Mouse (Mus musculus): ENCODE measurements around the gene Mapt. TPM values are rescaled to one million over a fixed set of nuclear protein-coding genes. Genes with fewer than 3 reads are reported as not detected.

The Mapt gene
- total and polyA plus RNA-seq, 2 experiments from 2014 or later: 673 to 1,377 TPM

DNA sequence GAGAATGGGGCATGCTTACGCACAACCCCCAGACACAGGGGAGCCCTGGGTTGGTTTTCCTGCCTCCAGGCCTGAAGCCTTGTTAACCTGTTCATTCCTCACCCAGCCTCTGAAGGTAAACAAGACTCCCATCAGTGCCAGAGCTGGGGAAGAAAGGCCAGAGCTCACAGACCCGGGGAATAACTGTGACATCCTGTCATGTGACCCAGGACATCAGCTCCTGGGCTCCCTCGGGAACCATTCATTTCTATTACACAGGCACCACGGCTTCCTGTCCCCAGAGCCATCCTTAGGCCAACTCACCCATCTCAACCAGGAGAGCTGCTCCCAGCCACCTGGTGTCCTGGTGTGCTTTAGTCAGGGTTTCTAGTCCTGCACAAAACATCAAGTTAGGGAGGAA is 27.8 kb downstream of the Mapt start:
- TF ChIP-seq CTCF (IDR thresholded peaks at IDR 0.05): no peak
- H3K36me3 ChIP-seq (ENCODE audit: insufficient read depth, low read length): 0 out of 2 replicates have a peak, but pooled peaks cover 4% of the 10 kb centered on the region
- H3K9me3 ChIP-seq (ENCODE audit: low read length): no peaks in the 10 kb centered on the region
- DNase-seq (ENCODE audit: low spot score) (no peak), ATAC-seq (ENCODE audit: low FRiP score) (no peak)
- H3K4me2 ChIP-seq (ENCODE audit: low read depth, low read length, poor library complexity, severe bottlenecking): no peak overlapping the region
- 59% methylated on average over 4 of the region's 4 CpGs for WGBS
- H3K4me1 ChIP-seq (ENCODE audit: insufficient read depth, low read length): no peaks in the 10 kb centered on the region
- no peak overlapping the region for H3K4me3 ChIP-seq (ENCODE audit: low read depth, low read length)
- no peaks in the 10 kb centered on the region for H3K27me3 ChIP-seq (ENCODE audit: insufficient read depth, low read length)
- no peak overlapping the region for H3K9ac ChIP-seq (replicated peaks; ENCODE audit: low read length, poor library complexity, severe bottlenecking)
- no peak overlapping the region for H3K27ac ChIP-seq (ENCODE audit: low read depth, low read length)

DNA sequence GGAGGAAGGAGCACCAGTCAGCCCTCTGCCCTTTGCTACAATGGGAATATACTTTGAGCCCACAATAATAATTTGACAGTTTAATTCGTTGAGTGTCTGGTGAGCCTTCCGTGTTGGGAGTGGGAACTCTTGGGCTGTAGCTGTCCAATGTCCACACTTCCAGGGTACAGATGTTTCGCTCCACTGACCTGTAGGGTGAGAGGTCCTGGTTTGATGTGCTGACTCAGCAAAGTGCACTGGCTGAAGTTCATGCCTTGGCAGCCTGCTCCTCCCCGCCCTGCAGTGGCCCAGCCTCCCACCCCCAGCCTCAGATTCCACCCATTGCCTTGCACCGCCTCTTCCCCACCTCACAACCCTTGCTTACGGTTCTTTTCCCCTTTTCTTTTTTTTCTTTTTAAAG is 33.5 kb downstream of the Mapt start:
- no peak overlapping the region for H3K4me3 ChIP-seq (ENCODE audit: low read depth, low read length)
- no peaks in the 10 kb centered on the region for H3K27me3 ChIP-seq (ENCODE audit: insufficient read depth, low read length)
- WGBS: 89% methylated on average over 6 of the region's 6 CpGs
- no peak overlapping the region for H3K4me2 ChIP-seq (ENCODE audit: low read depth, low read length, poor library complexity, severe bottlenecking)
- DNase-seq (ENCODE audit: low spot score) (no peak), ATAC-seq (ENCODE audit: low FRiP score) (no peak)
- no peaks in the 10 kb centered on the region for H3K9me3 ChIP-seq (ENCODE audit: low read length)
- H3K27ac ChIP-seq (ENCODE audit: low read depth, low read length): no peak overlapping the region
- no peaks in the 10 kb centered on the region for H3K4me1 ChIP-seq (ENCODE audit: insufficient read depth, low read length)
- H3K9ac ChIP-seq (replicated peaks; ENCODE audit: low read length, poor library complexity, severe bottlenecking): no peak overlapping the region
- H3K36me3 ChIP-seq (ENCODE audit: insufficient read depth, low read length): 0 out of 2 replicates have a peak, but pooled peaks cover 4% of the 10 kb centered on the region
- no peak for TF ChIP-seq CTCF (IDR thresholded peaks at IDR 0.05)

DNA sequence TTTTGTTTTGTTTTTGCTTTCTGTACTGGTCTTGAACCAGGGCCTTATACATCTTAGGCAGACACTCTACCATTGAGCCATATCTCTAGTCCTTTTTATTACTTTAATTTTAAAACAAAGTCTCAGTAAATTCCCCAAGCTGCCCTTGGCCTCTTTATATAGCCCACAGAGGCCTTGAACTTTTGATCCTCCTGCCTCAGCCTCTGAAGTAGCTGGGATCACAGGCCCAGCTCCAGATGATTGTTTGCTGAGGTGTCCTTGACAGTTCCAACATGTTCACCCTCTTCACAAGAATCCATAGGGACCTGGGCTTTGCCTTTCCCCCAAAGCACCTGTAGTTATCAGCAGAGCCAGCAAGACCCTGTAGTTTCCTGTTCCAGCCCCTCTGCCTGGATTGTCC is 34.5 kb downstream of the Mapt start:
- 0 out of 2 replicates have a peak, but pooled peaks cover 4% of the 10 kb centered on the region for H3K36me3 ChIP-seq (ENCODE audit: insufficient read depth, low read length)
- ATAC-seq (ENCODE audit: low FRiP score) (no peak), DNase-seq (ENCODE audit: low spot score) (no peak)

DNA sequence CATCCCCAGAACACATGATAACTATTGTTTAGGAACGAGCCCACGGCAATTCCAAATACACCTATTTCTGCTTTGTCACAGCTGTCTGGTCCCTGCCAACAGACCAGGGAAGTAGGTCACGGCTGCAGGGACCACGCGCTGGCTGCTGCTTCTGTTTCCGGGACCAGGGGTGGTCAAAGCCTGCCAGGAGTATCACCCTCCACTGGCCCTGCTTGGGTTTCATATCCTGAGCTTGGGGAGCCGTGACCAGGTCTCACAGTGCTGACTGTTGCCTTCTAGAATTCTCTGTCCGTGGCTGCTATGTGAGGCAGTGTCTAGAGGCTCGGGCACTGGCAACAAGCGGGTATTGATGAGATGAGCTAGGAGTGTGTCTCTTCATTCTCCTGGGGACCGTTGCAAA is 36.2 kb downstream of the Mapt start:
- Histone ChIP-seq H3K4me3 (ENCODE audit: low read depth, low read length) (no peak overlapping the region), H3K4me1 (ENCODE audit: insufficient read depth, low read length) (0 out of 2 replicates have a peak, but pooled peaks cover 3% of the 10 kb centered on the region), H3K27me3 (ENCODE audit: insufficient read depth, low read length) (no peaks in the 10 kb centered on the region), H3K4me2 (ENCODE audit: low read depth, low read length, poor library complexity, severe bottlenecking) (no peak overlapping the region), H3K36me3 (ENCODE audit: insufficient read depth, low read length) (no peaks in the 10 kb centered on the region), H3K9me3 (ENCODE audit: low read length) (no peaks in the 10 kb centered on the region), H3K27ac (ENCODE audit: low read depth, low read length) (no peak overlapping the region), H3K9ac (replicated peaks; ENCODE audit: low read length, poor library complexity, severe bottlenecking) (no peak overlapping the region)
- no peak for TF ChIP-seq CTCF (IDR thresholded peaks at IDR 0.05)
- ATAC-seq (ENCODE audit: low FRiP score): no peak
- DNase-seq (ENCODE audit: low spot score): no peak
- 75% methylated on average over 11 of the region's 11 CpGs for WGBS

More for the DNA sequence above, 34.5 kb downstream of the Mapt start:
- no peaks in the 10 kb centered on the region for H3K27me3 ChIP-seq (ENCODE audit: insufficient read depth, low read length)
- no peak for TF ChIP-seq CTCF (IDR thresholded peaks at IDR 0.05)
- H3K4me1 ChIP-seq (ENCODE audit: insufficient read depth, low read length): no peaks in the 10 kb centered on the region
- no peak overlapping the region for H3K27ac ChIP-seq (ENCODE audit: low read depth, low read length)
- no peak overlapping the region for H3K4me2 ChIP-seq (ENCODE audit: low read depth, low read length, poor library complexity, severe bottlenecking)
- H3K9ac ChIP-seq (replicated peaks; ENCODE audit: low read length, poor library complexity, severe bottlenecking): no peak overlapping the region
- H3K9me3 ChIP-seq (ENCODE audit: low read length): no peaks in the 10 kb centered on the region
- no peak overlapping the region for H3K4me3 ChIP-seq (ENCODE audit: low read depth, low read length)

DNA sequence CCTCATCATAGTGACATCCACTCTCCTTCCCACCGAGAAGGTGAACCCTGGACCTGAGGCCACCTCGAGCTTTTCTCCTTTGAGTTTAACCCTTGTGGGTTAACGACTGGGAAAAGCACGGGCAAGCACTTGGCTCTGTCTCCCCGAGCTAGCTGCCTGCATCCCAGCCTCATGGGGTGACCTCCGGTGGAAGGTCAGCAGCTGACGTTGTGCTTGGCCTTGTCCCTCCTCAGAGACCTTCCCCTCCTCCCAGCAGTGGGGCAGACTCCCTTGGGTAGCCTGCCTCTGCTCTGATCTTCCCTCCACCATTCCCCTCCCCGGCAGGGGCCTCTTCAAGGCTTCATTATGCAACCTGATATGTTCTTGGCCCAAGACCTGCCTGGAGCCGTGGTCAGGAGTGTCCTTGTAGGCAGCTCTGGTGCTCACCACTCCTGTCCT is 38.2 kb downstream of the Mapt start:
- no peaks in the 10 kb centered on the region for H3K9me3 ChIP-seq (ENCODE audit: low read length)
- 0 out of 2 replicates have a peak, but pooled peaks cover 3% of the 10 kb centered on the region for H3K4me1 ChIP-seq (ENCODE audit: insufficient read depth, low read length)
- no peaks in the 10 kb centered on the region for H3K27me3 ChIP-seq (ENCODE audit: insufficient read depth, low read length)
- no peak overlapping the region for H3K27ac ChIP-seq (ENCODE audit: low read depth, low read length)
- ATAC-seq (ENCODE audit: low FRiP score): no peak
- no peaks in the 10 kb centered on the region for H3K36me3 ChIP-seq (ENCODE audit: insufficient read depth, low read length)
- WGBS: 64% methylated on average over 9 of the region's 9 CpGs
- H3K9ac ChIP-seq (replicated peaks; ENCODE audit: low read length, poor library complexity, severe bottlenecking): no peak overlapping the region
- no peak overlapping the region for H3K4me2 ChIP-seq (ENCODE audit: low read depth, low read length, poor library complexity, severe bottlenecking)
- no peak overlapping the region for H3K4me3 ChIP-seq (ENCODE audit: low read depth, low read length)
- DNase-seq (ENCODE audit: low spot score): no peak
- no peak for TF ChIP-seq CTCF (IDR thresholded peaks at IDR 0.05)

DNA sequence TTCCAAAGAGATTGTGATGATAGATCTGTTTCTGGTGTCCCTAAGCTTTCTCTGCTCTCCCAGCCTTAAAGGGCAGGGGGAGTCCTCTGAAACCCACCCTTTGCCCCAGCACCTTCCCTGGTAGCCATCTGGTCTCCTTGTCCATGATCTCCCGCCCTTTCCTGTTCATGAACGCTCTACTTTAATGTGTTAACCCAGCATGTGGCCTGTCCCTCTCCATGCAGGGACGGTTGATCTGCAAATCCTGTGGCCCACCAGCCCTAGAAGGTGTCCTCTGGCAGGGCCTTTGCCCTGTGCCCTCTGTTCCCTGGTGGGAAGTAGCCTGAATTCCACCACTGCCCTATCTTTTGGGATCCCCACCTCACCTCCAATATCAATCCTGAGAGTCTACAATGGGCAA is 39.3 kb downstream of the Mapt start:
- no peak overlapping the region for H3K4me3 ChIP-seq (ENCODE audit: low read depth, low read length)
- TF ChIP-seq CTCF (IDR thresholded peaks at IDR 0.05): no peak
- H3K9me3 ChIP-seq (ENCODE audit: low read length): no peaks in the 10 kb centered on the region
- ATAC-seq (ENCODE audit: low FRiP score): no peak
- 0 out of 2 replicates have a peak, but pooled peaks cover 3% of the 10 kb centered on the region for H3K4me1 ChIP-seq (ENCODE audit: insufficient read depth, low read length)
- no peak for DNase-seq (ENCODE audit: low spot score)
- no peak overlapping the region for H3K4me2 ChIP-seq (ENCODE audit: low read depth, low read length, poor library complexity, severe bottlenecking)
- H3K36me3 ChIP-seq (ENCODE audit: insufficient read depth, low read length): no peaks in the 10 kb centered on the region
- no peaks in the 10 kb centered on the region for H3K27me3 ChIP-seq (ENCODE audit: insufficient read depth, low read length)
- 69% methylated on average over 3 of the region's 3 CpGs for WGBS
- no peak overlapping the region for H3K9ac ChIP-seq (replicated peaks; ENCODE audit: low read length, poor library complexity, severe bottlenecking)
- H3K27ac ChIP-seq (ENCODE audit: low read depth, low read length): no peak overlapping the region

Measured in midbrain, postnatal 0 days (tissue).